Mouse (Mus musculus): ENCODE data around the gene Ikzf1. TPM values are rescaled to one million over a fixed set of nuclear protein-coding genes. Genes with fewer than 3 reads are reported as not detected.

The Ikzf1 gene
- total RNA-seq, 2 experiments from 2014 or later: 3.1 to 3.3 TPM

DNA sequence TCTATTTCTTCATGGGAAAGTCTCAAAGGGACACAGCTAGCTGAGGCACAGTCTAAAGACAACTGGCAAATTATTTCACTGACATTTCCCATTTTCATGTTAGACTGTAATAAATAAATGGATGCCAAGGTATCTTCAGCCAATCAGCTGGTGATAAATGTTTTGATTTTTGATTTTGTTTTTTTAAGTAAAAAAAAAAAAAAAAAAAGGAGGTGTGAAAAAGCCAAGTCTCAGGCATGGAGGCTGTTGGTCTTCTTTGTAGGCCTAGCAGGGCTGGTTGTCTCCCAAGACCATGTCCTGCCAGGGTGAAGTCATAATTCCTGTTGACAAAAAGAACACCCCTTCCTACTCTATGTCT is 4.9 kb downstream of the Ikzf1 start:
- intact Hi-C loops (cut with DNase I): no loop called here
- DNase-seq: no peak

DNA sequence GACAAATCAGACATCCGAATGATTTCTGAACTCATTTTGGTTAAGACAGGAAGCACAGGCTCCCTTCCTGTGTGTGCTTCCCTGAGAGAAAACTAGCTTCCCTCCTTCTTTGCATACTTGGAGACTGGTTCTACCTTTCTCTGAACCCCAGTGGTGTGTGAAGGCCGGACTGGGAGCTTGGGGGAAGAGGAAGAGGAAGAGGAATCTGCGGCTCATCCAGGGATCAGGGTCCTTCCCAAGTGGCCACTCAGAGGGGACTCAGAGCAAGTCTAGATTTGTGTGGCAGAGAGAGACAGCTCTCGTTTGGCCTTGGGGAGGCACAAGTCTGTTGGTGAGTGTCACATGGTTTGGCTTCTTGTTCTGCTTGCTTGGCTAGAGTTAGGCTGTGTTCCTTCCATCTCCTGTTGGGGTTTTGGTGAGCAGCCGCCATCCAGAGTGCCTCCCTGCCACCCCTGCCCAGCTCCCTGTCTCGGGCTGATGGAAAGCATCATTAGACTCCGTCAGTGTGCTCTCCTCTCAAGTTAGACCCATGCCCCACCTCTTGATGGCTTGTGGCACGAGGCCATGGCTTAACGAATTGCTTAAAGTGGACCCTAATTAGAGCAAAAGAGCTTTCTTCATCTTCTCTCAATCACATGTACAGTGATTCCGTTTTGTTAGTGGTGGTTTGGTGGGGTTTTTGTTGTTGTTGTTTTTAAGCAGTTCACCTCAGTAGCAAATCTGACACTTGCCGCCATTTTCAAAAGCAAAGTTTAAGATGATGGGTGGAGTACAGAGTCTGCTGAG is 5.4 kb downstream of the Ikzf1 start:
- DNase-seq: no peak
- intact Hi-C loops (cut with DNase I): no loop called here

DNA sequence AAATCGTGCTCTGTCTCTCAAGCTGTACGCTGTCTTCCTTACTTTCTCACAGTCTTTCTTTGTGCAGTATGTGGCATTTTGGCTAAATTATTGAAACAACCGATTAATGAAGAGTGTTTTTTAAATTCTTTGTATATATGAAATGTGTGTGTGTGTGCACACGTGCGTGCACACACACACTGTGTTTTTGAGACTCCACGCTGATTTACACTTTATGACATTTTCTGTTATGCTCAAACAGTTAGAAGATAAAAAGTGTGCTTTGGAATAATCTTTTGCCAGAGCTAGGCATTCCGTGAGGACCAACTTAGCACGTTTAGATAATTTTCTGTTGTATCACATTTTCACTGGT is 6.0 kb downstream of the Ikzf1 start:
- DNase-seq: no peak
- intact Hi-C loops (cut with DNase I): no loop called here

GRCm38 (mm10) chr11:11691324-11692058 is 6.7 kb downstream of the Ikzf1 start:
- DNase-seq: no peak
- intact Hi-C loops (cut with DNase I): no loop called here

- intact Hi-C loops (cut with DNase I): no loop called here
- no peak for DNase-seq
These were observed 7.9 kb downstream of the Ikzf1 start for GRCm38 (mm10) chr11:11692558-11693166.

GRCm38 (mm10) chr11:11693446-11693845 is 8.6 kb downstream of the Ikzf1 start:
- intact Hi-C loops (cut with DNase I): no loop called here

DNA sequence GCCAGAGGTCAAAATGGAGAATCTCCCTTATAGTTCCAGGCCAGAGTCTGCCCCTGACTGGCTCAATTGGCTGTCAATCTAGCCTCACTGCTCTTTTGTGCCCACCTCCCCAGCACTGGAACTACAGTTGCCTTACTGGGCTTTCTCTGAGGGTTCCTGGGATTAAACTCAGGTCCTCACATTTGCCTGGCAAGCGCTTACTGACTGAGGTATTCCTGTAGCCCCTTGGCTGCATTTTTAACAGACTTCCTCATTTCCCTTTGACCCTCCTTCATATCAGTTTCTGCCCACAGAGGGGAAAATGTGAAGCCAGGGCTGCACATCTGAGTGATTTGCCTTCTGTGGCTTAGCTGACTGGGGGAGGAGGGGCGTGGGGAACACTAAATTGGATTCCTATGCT is 9.3 kb downstream of the Ikzf1 start:
- intact Hi-C loops (cut with DNase I): no loop called here
- DNase-seq: no peak

More at GRCm38 (mm10) chr11:11693446-11693845, 8.6 kb downstream of the Ikzf1 start:
- no peak for DNase-seq

DNA sequence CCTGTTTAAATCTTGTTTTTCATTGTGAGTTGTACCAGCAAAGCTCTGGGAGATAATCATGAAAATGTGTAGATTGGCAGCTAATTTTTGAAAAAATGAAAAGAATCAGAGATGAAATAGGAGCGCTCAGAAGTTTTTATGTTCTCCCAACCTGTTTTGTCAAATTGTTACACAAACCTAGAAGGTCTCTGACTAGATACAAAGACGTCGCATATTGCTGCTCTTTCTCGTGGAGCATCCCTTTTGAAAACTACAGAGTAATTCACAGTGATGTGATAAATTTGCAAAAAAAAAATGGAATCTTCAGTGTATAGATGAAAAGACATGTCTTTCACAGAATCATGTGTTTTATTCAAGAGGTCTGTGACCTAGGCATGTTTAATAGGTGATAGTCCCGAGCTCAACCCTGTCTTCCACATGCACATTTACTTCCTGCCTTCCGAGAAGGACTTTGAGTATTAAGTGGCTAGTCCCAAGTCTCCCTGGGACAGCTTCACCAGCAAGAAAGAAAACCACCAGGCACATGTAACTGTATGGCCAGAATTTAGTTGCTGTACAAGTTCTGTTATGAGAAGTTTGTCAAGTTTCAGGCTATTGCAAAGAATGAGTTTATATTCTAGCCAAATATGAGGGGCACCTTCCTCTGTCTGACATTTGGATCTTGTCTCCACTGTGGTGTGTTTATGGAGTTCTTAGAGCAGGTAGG is 9.8 kb downstream of the Ikzf1 start:
- DNase-seq: no peak
- intact Hi-C loops (cut with DNase I): no loop called here

DNA sequence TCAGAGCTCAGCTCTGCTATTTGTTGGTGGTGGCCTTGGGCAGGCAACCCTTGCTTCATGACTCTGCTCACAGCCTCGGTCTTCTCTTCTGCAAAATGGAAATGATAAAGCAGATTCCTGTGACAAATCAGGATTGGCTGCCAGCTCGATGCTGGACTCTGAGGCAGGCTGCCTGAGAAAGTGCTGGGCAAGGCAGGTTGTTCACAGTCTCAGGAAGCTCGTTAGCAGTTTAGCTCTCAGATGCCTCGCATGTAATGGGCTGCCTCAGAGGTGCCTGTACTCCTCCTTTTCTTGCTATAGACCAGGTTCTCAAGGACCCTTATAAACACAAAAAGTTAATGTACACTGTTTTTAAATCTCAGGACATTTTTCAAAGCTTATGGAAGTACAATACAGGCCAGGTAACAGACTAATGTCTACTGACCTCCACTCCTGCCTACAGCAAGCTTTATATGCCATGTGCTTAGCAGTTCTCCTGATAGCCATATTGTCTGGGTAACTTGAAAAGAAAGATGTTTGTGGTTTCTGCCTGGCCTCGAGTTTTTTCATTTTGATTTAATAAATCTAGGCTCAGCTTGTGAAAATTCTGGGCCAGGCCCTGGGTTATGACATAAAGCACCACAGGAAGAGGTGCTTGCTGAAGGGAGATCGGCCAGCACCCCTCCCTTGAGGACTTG is 10.5 kb downstream of the Ikzf1 start:
- DNase-seq: no peak
- intact Hi-C loops (cut with DNase I): no loop called here

DNA sequence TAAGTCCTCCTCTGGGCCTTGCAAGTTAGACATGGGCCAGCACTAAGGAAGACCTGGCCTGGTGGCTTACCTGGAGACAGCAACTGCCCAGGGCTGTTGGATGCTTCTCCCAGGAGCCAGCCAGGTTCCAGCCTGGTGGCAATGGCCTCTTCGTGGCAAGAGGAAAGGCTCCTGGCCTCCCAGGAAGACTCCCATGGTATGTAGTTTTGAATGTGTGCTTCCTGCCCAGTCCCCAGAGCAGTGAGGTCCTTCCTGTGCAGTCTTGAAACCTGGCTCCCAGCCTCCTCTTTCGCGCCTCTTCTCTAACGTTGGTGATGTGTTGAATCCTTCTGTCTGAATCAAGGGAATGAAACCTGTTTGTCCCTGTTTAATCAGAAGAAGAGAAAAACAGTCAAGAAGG is 11.1 kb downstream of the Ikzf1 start:
- intact Hi-C loops (cut with DNase I): no loop called here
- DNase-seq: no peak

GRCm38 (mm10) chr11:11696814-11697213 is 12.0 kb downstream of the Ikzf1 start:
- no peak for DNase-seq
- intact Hi-C loops (cut with DNase I): no loop called here

DNA sequence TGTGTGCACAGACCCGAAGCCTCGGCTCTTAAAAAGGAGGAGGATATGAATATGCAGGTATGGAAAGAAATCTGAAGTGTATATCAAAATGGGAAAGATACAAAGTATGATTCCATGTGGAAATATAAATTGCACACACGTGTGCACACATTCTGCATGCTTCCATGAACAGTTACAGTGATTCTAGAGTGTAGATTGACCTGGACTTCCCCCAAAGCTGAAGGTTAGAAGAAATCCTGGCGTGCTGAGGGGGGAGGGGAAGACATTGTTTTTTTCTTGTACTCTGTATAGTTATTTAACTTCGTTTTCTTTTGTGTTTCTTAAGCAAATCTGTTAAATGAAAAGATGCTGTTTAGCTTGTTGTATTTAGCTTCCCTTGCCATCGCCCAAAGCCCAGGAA is 16.6 kb downstream of the Ikzf1 start:
- intact Hi-C loops (cut with DNase I): no loop called here

GRCm38 (mm10) chr11:11703776-11704175 is 19.0 kb downstream of the Ikzf1 start:
- intact Hi-C loops (cut with DNase I): no loop called here
- DNase-seq: no peak

More for the DNA sequence above, 16.6 kb downstream of the Ikzf1 start:
- DNase-seq: no peak

- intact Hi-C loops (cut with DNase I): no loop called here
- no peak for DNase-seq
These were observed 23.4 kb downstream of the Ikzf1 start for GRCm38 (mm10) chr11:11708154-11708719.

DNA sequence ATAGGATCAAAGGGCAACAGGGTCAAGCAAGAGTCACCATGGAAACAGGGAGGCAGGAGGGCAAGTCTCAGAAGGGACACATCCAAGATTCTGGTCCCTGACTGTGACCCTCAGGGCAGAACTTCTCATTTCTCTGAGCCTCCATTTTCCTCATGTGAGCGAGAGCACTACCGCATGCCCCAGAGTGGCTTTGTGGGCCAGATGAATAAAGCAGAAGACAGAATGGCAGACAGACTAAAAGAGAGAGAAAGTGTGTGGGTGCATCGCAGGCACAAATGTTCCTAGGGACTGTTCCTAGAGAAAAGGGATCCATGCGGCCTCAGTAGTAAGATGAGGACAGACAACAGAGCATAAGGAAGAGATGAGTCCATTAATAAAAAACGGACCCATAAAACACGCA is 24.5 kb downstream of the Ikzf1 start:
- no peak for DNase-seq
- intact Hi-C loops (cut with DNase I): no loop called here

- no peak for DNase-seq
- intact Hi-C loops (cut with DNase I): no loop called here
These were observed 25.9 kb downstream of the Ikzf1 start for GRCm38 (mm10) chr11:11710718-11711117.

DNA sequence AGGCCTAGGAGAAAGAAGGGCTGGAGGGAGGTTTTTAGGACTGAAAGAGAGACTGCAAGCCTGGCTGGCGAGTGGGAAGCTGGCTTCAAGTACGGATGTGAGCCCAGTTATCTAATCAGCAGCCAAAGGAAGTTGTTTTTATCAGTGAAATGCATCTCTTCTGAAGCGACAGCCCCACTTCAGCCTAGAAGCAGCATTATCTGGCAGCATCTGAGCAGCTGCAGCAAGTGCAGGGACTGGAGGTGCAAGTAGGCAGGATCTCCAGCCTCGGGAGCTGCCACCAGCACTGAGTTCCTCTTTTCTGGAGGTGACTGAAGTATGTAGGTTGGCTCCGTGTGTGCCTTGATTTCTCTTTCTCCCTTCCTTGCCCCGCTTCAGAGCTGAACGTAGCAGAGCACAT is 26.9 kb downstream of the Ikzf1 start:
- no peak for DNase-seq
- intact Hi-C loops (cut with DNase I): no loop called here

DNA sequence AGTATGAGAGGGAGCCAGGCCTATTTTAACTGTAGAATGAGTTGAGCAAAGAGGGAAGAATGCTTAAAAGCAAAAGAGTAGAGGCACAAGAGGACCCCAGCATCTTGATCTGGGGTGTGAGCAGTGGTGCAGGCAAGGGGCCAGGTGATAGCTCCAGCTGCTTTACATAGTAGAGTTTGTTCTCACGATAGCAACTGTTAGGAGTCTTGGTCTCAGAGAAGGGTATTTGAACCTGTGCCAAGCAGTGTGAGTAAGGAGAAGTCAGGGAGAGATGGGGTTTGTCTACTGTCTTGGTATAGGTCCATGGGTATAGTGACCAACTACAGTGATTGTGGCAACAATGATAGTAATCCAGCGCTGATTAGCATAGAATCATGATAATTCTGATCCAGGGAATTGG is 29.9 kb downstream of the Ikzf1 start:
- DNase-seq: no peak
- intact Hi-C loops (cut with DNase I): no loop called here

DNA sequence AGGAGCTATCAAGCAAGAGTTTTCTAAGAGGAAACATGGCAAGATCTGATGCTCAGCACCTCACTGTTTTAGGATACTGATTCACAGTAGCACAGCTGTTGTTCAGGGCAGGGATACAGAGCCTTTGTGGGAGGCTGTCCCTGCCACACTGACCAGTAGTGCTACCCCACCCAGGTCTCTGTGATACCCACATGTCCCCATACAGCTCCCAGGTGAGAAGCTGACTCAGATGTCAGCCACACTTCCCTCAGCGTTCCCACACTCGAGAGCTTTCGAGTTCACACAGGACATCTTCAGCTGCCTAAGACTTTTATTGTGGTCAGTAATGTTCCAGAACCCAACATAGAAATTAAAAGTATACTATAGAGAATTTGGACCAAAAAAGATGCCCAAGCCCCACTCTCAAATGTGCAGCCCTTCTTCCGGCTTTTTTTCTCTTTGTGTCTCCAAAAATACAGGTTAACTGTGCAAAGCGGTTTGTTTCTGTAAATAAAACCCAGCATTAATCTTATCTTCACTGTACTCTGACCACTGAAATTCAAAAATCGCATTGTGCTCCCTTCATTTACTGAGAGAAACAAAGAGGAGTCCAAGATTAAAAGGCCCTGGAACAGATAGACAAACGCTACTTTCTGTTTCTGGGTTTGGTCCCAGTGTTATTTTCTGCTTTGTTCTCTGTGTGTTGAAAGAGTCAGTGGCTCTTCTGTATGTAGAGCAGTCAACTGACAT is 31.3 kb downstream of the Ikzf1 start:
- DNase-seq: no peak
- intact Hi-C loops (cut with DNase I): no loop called here

GRCm38 (mm10) chr11:11716692-11717037 is 31.9 kb downstream of the Ikzf1 start:
- intact Hi-C loops (cut with DNase I): no loop called here

More at GRCm38 (mm10) chr11:11716692-11717037, 31.9 kb downstream of the Ikzf1 start:
- DNase-seq: no peak

Data from heart, postnatal 10 days (tissue).